Mouse (Mus musculus): ENCODE data around the gene Ankrd35.

DNA sequence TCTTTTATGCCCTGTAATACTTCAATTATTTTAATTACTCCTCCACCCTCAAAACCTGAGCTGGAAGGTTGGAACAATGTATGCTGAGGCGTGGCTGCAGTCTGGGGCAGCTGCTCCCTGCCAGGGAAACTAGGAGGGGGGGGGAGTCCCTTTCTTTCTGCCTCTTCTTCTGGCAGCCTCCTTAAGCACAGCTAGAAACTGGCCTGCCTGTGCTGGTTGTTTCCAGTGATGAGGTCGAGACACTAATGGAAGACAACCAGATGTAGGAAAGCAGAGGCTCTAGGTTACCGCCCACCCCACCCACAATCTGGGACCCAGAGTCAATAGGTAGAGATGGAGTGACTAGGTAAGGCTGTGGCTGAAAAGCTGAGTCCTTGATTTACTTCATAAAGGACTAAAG, 5.8 kb downstream of the Ankrd35 start:
- TF ChIP-seq POLR2A (IDR thresholded peaks at IDR 0.05; ENCODE audit: insufficient read depth, low read depth, low read length) (no peak), EP300 (IDR thresholded peaks at IDR 0.05; ENCODE audit: insufficient read depth, low read depth, low read length) (no peak), CTCF (IDR thresholded peaks at IDR 0.05) (no peak)

Data from heart, adult 2 months (tissue).